Mouse (Mus musculus) naive thymus-derived CD4-positive, alpha-beta T cell, adult 2 months (primary cell): Measurements from ENCODE around the gene Trim65.
A peak's percentile ranks its signal among the peaks of the same experiment; 100 is the strongest.

Experiments used
- DNase-seq: peaks from one replicate; pipeline ENCODE4 v3.0.0-alpha.2; 2011; ENCODE audit warnings: low read depth

Trim65 gene

GRCm38 (mm10) chr11:116088741-116089394 lies 42.1 kb downstream of the Trim65 start:
- no peak for DNase-seq

GRCm38 (mm10) chr11:116088188-116088587 lies 42.7 kb downstream of the Trim65 start:
- DNase-seq: no peak

- peak; percentile 93 for DNase-seq
Observed at GRCm38 (mm10) chr11:116087194-116088130, 43.5 kb downstream of the Trim65 start.

- DNase-seq: peak; percentile 99
Observed at GRCm38 (mm10) chr11:116086258-116087193, 44.4 kb downstream of the Trim65 start, which contains the start of gene Wbp2. Wbp2 (minus strand) TSS chr11:116086995.

- no peak for DNase-seq
Observed at GRCm38 (mm10) chr11:116084166-116084565, 46.8 kb downstream of the Trim65 start.

- no peak for DNase-seq
Observed at GRCm38 (mm10) chr11:116083096-116083672, 47.7 kb downstream of the Trim65 start.

- DNase-seq: peak; percentile 87
Observed at GRCm38 (mm10) chr11:116081081-116081480, 49.8 kb downstream of the Trim65 start.

- DNase-seq: no peak
Observed at GRCm38 (mm10) chr11:116079511-116079910, 51.4 kb downstream of the Trim65 start.

GRCm38 (mm10) chr11:116078676-116079320 lies 52.1 kb downstream of the Trim65 start:
- no peak for DNase-seq

GRCm38 (mm10) chr11:116078221-116078620 lies 52.7 kb downstream of the Trim65 start:
- DNase-seq: peak; percentile 89

GRCm38 (mm10) chr11:116077446-116078204 lies 53.3 kb downstream of the Trim65 start, which contains the start of gene Unc13d:
Unc13d (minus strand) TSS chr11:116077961.
- peak; percentile 63 for DNase-seq

GRCm38 (mm10) chr11:116076836-116077235 lies 54.1 kb downstream of the Trim65 start:
- DNase-seq: peak; percentile 65

GRCm38 (mm10) chr11:116076266-116076540 lies 54.7 kb downstream of the Trim65 start:
- no peak for DNase-seq

GRCm38 (mm10) chr11:116075539-116076265 lies 55.2 kb downstream of the Trim65 start:
- no peak for DNase-seq

- DNase-seq: no peak
Observed at GRCm38 (mm10) chr11:116074436-116074991, 56.4 kb downstream of the Trim65 start.

GRCm38 (mm10) chr11:116072608-116073007 lies 58.3 kb downstream of the Trim65 start:
- DNase-seq: no peak
